Mouse (Mus musculus): Measurements from ENCODE around the gene Fam120c. TPM values are rescaled to one million over a fixed set of nuclear protein-coding genes. Genes with fewer than 3 reads are reported as not detected.
"Not testable (repeated sequence)": the region's sequence is repeated elsewhere in the genome, so short reads cannot be mapped to it uniquely, and the experiment has no call there.

The Fam120c gene
- total and polyA plus RNA-seq, 2 experiments from 2014 or later: 6.3 to 16.6 TPM

DNA sequence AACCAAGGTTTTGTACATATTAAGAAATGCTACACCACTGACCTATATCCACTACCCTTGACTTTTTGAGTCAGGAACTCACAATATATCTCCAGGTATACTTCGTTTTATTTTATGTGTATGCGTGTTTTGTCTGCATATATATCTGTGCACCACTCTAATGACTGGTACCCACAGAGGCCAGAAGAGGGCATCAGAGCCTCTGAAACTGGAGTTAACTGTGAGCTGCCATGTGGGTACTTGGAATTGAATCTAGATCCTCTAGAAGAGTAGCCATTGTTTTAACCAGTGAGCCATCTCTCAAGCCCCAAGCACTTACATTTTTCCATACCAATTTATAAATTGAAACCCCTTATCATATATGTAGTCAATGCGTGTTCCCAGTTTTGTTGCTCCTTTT, 144.2 kb downstream of the Fam120c start:
- ATAC-seq: no peak
- H3K27me3 ChIP-seq (ENCODE audit: insufficient read depth, low read length): no peaks in the 10 kb centered on the region
- no peak for TF ChIP-seq CTCF (IDR thresholded peaks at IDR 0.05; ENCODE audit: low read depth)
- no peak overlapping the region for H3K27ac ChIP-seq (ENCODE audit: low read depth, low read length)
- no peak overlapping the region for H3K4me3 ChIP-seq (ENCODE audit: low read depth, low read length)
- no peak overlapping the region for H3K4me2 ChIP-seq (ENCODE audit: low read depth)
- no peak overlapping the region for H3K9ac ChIP-seq
- no peaks in the 10 kb centered on the region for H3K36me3 ChIP-seq (ENCODE audit: insufficient read depth)
- H3K4me1 ChIP-seq (ENCODE audit: insufficient read depth): no peaks in the 10 kb centered on the region
- no peak for DNase-seq
- no peaks in the 10 kb centered on the region for H3K9me3 ChIP-seq (ENCODE audit: low read length)
- 85% methylated on average over 3 of the region's 3 CpGs for WGBS

DNA sequence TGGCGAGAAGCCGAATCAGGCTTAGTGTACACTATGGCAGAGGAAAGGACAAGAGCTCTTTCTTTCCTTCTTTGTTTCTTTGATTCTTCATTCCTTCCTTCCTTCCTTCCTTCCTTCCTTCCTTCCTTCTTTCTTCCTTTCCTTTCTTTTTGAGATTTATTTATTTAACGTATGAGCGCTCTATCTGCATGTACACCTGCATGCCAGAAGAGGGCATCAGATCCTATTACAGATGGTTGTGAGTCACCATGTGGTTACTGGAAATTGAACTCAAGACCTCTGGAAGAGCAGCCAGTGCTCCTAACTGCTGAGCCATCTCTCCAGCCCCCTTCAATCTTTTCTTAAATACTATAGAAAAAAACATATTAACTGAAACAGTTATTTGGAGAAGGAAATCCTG, 149.3 kb downstream of the Fam120c start:
- H3K27ac ChIP-seq (ENCODE audit: low read depth, low read length); H3K4me2 ChIP-seq (ENCODE audit: low read depth); ATAC-seq; H3K9ac ChIP-seq; H3K27me3 ChIP-seq (ENCODE audit: insufficient read depth, low read length); H3K9me3 ChIP-seq (ENCODE audit: low read length); DNase-seq; H3K4me3 ChIP-seq (ENCODE audit: low read depth, low read length); H3K4me1 ChIP-seq (ENCODE audit: insufficient read depth); H3K36me3 ChIP-seq (ENCODE audit: insufficient read depth): not testable (repeated sequence)
- 99% methylated on average over 4 of the region's 4 CpGs for WGBS

DNA sequence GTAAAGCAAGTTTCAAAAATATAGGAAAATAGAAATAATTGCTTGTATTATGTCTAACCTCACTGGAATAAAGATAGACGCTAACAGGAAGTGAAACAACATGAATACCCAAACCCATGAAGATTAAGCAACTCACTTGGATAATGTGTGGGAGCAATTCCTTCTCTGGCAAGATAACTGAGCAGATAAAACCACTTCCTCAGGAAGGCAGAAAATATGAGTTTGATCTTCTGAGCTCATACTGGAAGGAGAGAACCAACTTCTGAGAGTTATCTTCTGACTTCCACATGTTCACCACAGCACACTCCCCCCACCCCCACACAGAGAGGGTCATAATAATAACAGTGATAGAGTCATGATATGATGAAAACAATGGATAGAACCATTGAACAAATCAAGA, 152.6 kb downstream of the Fam120c start:
- H3K27me3 ChIP-seq (ENCODE audit: insufficient read depth, low read length): no peaks in the 10 kb centered on the region
- H3K4me1 ChIP-seq (ENCODE audit: insufficient read depth): no peaks in the 10 kb centered on the region
- no peak overlapping the region for H3K27ac ChIP-seq (ENCODE audit: low read depth, low read length)
- no peak overlapping the region for H3K4me2 ChIP-seq (ENCODE audit: low read depth)
- H3K36me3 ChIP-seq (ENCODE audit: insufficient read depth): no peaks in the 10 kb centered on the region
- DNase-seq (no peak), ATAC-seq (no peak)
- no peak for TF ChIP-seq CTCF (IDR thresholded peaks at IDR 0.05; ENCODE audit: low read depth)
- no peak overlapping the region for H3K4me3 ChIP-seq (ENCODE audit: low read depth, low read length)
- H3K9me3 ChIP-seq (ENCODE audit: low read length): no peaks in the 10 kb centered on the region
- WGBS: 95% methylated on average over 1 of the region's 1 CpGs
- no peak overlapping the region for H3K9ac ChIP-seq

DNA sequence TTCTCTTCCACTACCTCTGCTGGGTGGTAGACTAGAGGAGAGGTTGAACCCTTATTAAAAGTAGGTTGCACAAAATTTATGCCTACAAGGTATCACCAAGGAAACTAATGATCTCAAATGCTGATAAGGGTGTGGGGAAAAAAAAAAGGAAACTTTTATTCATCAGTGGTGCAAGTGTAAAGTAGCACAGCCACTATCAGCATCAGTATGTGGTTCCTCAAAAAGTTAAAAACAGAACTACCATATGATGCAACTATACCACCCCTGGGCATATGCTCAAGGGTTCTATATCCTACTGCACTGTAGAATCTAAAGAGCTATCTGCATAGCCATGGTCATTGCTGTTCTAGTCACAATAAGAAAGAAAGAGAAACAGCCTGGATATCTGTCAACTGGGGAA, 164.6 kb downstream of the Fam120c start:
- H3K27me3 ChIP-seq (ENCODE audit: insufficient read depth, low read length): no peaks in the 10 kb centered on the region
- H3K4me1 ChIP-seq (ENCODE audit: insufficient read depth): no peaks in the 10 kb centered on the region
- ATAC-seq (no peak), DNase-seq (no peak)
- no peak overlapping the region for H3K27ac ChIP-seq (ENCODE audit: low read depth, low read length)
- no peak overlapping the region for H3K4me2 ChIP-seq (ENCODE audit: low read depth)
- no peak overlapping the region for H3K9ac ChIP-seq
- H3K4me3 ChIP-seq (ENCODE audit: low read depth, low read length): no peak overlapping the region
- no peak for TF ChIP-seq CTCF (IDR thresholded peaks at IDR 0.05; ENCODE audit: low read depth)
- no peaks in the 10 kb centered on the region for H3K9me3 ChIP-seq (ENCODE audit: low read length)
- no peaks in the 10 kb centered on the region for H3K36me3 ChIP-seq (ENCODE audit: insufficient read depth)

DNA sequence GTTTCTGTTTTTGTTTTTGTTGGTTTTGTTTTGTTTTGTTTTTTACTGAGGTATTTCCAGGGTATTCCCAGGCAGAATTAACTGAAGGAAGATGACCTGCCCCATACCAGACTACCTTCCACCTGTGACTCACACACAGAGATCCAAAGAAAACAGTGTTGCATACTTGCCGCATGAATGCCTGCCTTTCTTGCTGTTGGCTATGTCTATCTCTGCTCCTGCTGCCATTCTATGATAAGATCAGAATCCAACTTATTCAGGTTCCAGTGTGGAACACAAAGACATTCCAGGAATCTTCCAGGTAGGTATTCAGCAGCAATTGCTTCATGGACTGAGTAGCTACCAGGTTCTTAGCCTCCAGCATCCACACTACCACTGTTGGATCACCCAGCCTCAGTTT, 165.9 kb downstream of the Fam120c start:
- DNase-seq (no peak), ATAC-seq (no peak)
- WGBS: 94% methylated on average over 1 of the region's 1 CpGs
- no peak overlapping the region for H3K9ac ChIP-seq
- no peak overlapping the region for H3K4me3 ChIP-seq (ENCODE audit: low read depth, low read length)
- no peaks in the 10 kb centered on the region for H3K4me1 ChIP-seq (ENCODE audit: insufficient read depth)
- H3K36me3 ChIP-seq (ENCODE audit: insufficient read depth): no peaks in the 10 kb centered on the region
- no peak overlapping the region for H3K4me2 ChIP-seq (ENCODE audit: low read depth)
- H3K27me3 ChIP-seq (ENCODE audit: insufficient read depth, low read length): no peaks in the 10 kb centered on the region
- no peak overlapping the region for H3K27ac ChIP-seq (ENCODE audit: low read depth, low read length)
- TF ChIP-seq CTCF (IDR thresholded peaks at IDR 0.05; ENCODE audit: low read depth): no peak
- no peaks in the 10 kb centered on the region for H3K9me3 ChIP-seq (ENCODE audit: low read length)

DNA sequence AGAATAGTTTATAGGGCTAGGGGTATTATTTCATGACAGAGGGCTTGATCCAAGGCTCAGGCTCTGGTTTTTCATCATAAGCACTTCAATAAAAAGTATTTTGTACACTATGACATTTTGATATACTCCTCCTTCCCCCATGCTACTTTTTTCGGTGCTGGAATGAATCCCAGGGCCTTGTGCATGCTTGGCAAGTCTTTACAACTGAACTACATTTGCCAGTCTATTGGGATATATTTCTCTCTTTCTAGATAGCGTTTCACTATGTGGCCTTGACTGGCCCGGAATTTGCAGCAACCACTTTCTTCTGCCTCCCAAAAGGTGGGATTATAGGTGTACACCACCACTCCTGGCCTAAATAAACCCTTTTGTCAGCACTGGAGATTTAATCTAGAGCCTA, 169.1 kb downstream of the Fam120c start:
- DNase-seq (no peak), ATAC-seq (no peak)
- Histone ChIP-seq H3K9me3 (ENCODE audit: low read length) (no peaks in the 10 kb centered on the region), H3K27me3 (ENCODE audit: insufficient read depth, low read length) (no peaks in the 10 kb centered on the region), H3K4me3 (ENCODE audit: low read depth, low read length) (no peak overlapping the region), H3K36me3 (ENCODE audit: insufficient read depth) (no peaks in the 10 kb centered on the region), H3K9ac (no peak overlapping the region), H3K4me2 (ENCODE audit: low read depth) (no peak overlapping the region), H3K4me1 (ENCODE audit: insufficient read depth) (no peaks in the 10 kb centered on the region), H3K27ac (ENCODE audit: low read depth, low read length) (no peak overlapping the region)
- no peak for TF ChIP-seq CTCF (IDR thresholded peaks at IDR 0.05; ENCODE audit: low read depth)
- WGBS: 81% methylated on average over 3 of the region's 3 CpGs

DNA sequence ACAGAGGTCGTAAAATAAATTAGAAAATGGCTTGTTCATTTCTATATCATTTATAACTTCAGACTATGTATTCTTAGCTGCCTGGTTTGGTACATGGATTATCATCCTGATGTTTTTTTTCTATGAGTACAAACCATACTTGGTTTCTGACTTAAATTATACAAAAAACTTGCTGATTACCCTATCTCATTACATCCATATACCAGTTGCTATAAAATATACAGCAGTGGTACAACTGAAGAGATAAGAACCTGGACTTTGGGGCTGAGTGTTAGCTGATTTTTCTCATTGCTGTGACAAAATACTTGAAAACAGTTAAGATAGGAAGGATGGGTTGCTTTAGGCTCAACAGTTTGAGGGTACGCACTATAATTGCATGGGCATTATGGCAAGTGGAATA, 169.7 kb downstream of the Fam120c start:
- 95% methylated on average over 2 of the region's 2 CpGs for WGBS
- Histone ChIP-seq H3K9me3 (ENCODE audit: low read length) (no peaks in the 10 kb centered on the region), H3K27me3 (ENCODE audit: insufficient read depth, low read length) (no peaks in the 10 kb centered on the region), H3K36me3 (ENCODE audit: insufficient read depth) (no peaks in the 10 kb centered on the region), H3K27ac (ENCODE audit: low read depth, low read length) (no peak overlapping the region), H3K4me1 (ENCODE audit: insufficient read depth) (no peaks in the 10 kb centered on the region), H3K9ac (no peak overlapping the region), H3K4me2 (ENCODE audit: low read depth) (no peak overlapping the region), H3K4me3 (ENCODE audit: low read depth, low read length) (no peak overlapping the region)
- DNase-seq (no peak), ATAC-seq (no peak)
- TF ChIP-seq CTCF (IDR thresholded peaks at IDR 0.05; ENCODE audit: low read depth): no peak

DNA sequence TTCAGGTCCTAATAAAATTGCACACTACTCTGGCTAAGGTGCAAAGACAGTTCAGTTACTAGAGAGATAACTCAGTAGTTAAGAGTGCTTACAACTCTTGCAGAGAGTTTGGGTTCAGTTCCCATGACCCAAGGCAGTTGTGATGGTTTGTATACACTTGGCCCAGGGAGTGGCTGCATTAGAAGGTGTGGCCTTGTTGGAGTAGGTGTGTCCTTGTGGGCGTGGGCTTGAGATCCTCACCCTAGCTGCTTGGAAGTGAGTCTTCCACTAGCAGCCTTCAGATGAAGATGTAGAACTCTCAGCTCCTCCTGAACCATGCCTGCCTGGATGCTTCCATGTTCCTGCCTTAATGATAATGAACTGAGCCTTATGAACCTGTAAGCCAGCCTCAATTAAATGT, 174.2 kb downstream of the Fam120c start:
- 63% methylated on average over 1 of the region's 1 CpGs for WGBS
- Histone ChIP-seq H3K27ac (ENCODE audit: low read depth, low read length) (no peak overlapping the region), H3K4me1 (ENCODE audit: insufficient read depth) (no peaks in the 10 kb centered on the region), H3K4me2 (ENCODE audit: low read depth) (no peak overlapping the region), H3K27me3 (ENCODE audit: insufficient read depth, low read length) (no peaks in the 10 kb centered on the region), H3K9me3 (ENCODE audit: low read length) (no peaks in the 10 kb centered on the region), H3K36me3 (ENCODE audit: insufficient read depth) (no peaks in the 10 kb centered on the region), H3K9ac (no peak overlapping the region), H3K4me3 (ENCODE audit: low read depth, low read length) (no peak overlapping the region)
- DNase-seq (no peak), ATAC-seq (no peak)
- no peak for TF ChIP-seq CTCF (IDR thresholded peaks at IDR 0.05; ENCODE audit: low read depth)
